Mouse (Mus musculus) B cell, adult 62 days (primary cell): ENCODE results near the gene Ift46. TPM values are rescaled to one million over a fixed set of nuclear protein-coding genes. Genes with fewer than 3 reads are reported as not detected.

Experiments used
- total RNA-seq: library from RNA; stranded (reverse); gene quantifications from 4 replicates; pipeline ENCODE4 v1.2.4, GENCODE M21; 2023

Gene Ift46
- total RNA-seq: 56.6 to 64.5 TPM (median 59.5 TPM) in 4 replicates

GRCm38 (mm10) chr9:44767101-44768028 lies at the start of gene Ift46, which contains the start of gene Arcn1:
Ift46 (plus strand) TSS chr9:44767908.
Arcn1 (minus strand) TSS chr9:44767845.

GRCm38 (mm10) chr9:44734524-44735494 lies 32.9 kb upstream of the Ift46 start, which contains the start of gene Phldb1:
Phldb1 (minus strand) TSS chr9:44735198.

GRCm38 (mm10) chr9:44799102-44799957 lies 31.6 kb downstream of the Ift46 start, which contains the start of gene Tmem25:
Tmem25 (minus strand) TSS chr9:44799307.

GRCm38 (mm10) chr9:44802808-44803450 lies 35.2 kb downstream of the Ift46 start, which contains the start of gene Ttc36:
Ttc36 (minus strand) TSS chr9:44803072.

Other genes starting within 250 kb of the Ift46 start
- 251 to 279 TPM (median 270 TPM) in 4 replicates for gene Cxcr5, start 206.0 kb upstream of the Ift46 start, total RNA-seq
- gene Ddx6, start 163.0 kb upstream of the Ift46 start, total RNA-seq: 298 to 313 TPM (median 307 TPM) in 4 replicates
- gene Treh, start 94.7 kb upstream of the Ift46 start, total RNA-seq: not detected in 4 replicates
- 0.76 TPM in 1 of 4 replicates, not detected in the others for gene Phldb1, start 32.7 kb upstream of the Ift46 start, total RNA-seq
- 133 to 144 TPM (median 140 TPM) in 4 replicates for gene Arcn1, start 63 bp upstream of the Ift46 start, total RNA-seq
- gene Tmem25, start 31.4 kb downstream of the Ift46 start, total RNA-seq: 0.51 to 0.67 TPM (median 0.63 TPM) in 3 of 4 replicates, not detected in the other
- 2.6 to 4.9 TPM (median 4.3 TPM) in 4 replicates for gene Ttc36, start 35.2 kb downstream of the Ift46 start, total RNA-seq
- gene Kmt2a, start 113.4 kb downstream of the Ift46 start, total RNA-seq: 127 to 158 TPM (median 134 TPM) in 4 replicates
- gene Atp5l, start 152.8 kb downstream of the Ift46 start, total RNA-seq: 123 to 144 TPM (median 136 TPM) in 4 replicates
- 76.8 to 101 TPM (median 82.4 TPM) in 4 replicates for gene Ube4a, start 197.7 kb downstream of the Ift46 start, total RNA-seq
- 1.2 to 2.6 TPM (median 2.0 TPM) in 4 replicates for gene Cd3g, start 212.5 kb downstream of the Ift46 start, total RNA-seq
- 1.2 to 3.9 TPM (median 1.8 TPM) in 4 replicates for gene Cd3d, start 213.9 kb downstream of the Ift46 start, total RNA-seq
- gene Cd3e, start 241.7 kb downstream of the Ift46 start, total RNA-seq: 3.2 to 4.5 TPM (median 3.7 TPM) in 4 replicates